ENCODE assay signal across 22 mouse cellular contexts in genomic region chr8:27866468-27866995, GRCm38 (mm10).
DNase-seq lines count a peak whose midpoint lies in the region; ATAC-seq lines count a peak whose summit lies in the region.
"Had no signal": no experiment of that assay in that cellular context is flagged by ENCODE, and none has a peak within 500 bp of the region (broad histone marks: within the 10 kb centered on the region; RNA-seq: fewer than 3 reads in every experiment).

No protein-coding gene starts in this region.

- H3K4me1 ChIP-seq in forebrain, embryonic 14.5 days (ENCODE audit: control insufficient read depth, insufficient read depth, low read length) = no peaks in the 10 kb centered on the region
- no peaks in the 10 kb centered on the region for H3K4me1 ChIP-seq in forebrain, embryonic 12.5 days
- no peaks in the 10 kb centered on the region for H3K4me1 ChIP-seq in embryonic facial prominence, embryonic 14.5 days (ENCODE audit: control insufficient read depth, insufficient read depth, low read length)
- H3K4me1 ChIP-seq: limb, embryonic 15.5 days; megakaryocyte, embryonic 14.5 days had no signal

- H3K4me3 ChIP-seq in forebrain, embryonic 14.5 days (ENCODE audit: low read depth, low read length) = no peak overlapping the region
- H3K4me3 ChIP-seq in forebrain, embryonic 12.5 days (replicated peaks) = no peak overlapping the region
- no peak overlapping the region for H3K4me3 ChIP-seq in embryonic facial prominence, embryonic 14.5 days (ENCODE audit: low read depth, low read length)
- H3K4me3 ChIP-seq: limb, embryonic 15.5 days; megakaryocyte, embryonic 14.5 days had no signal

- WGBS in forebrain, embryonic 14.5 days = 31% methylated on average over 1 of the region's 1 CpGs
- 58% methylated on average over 1 of the region's 1 CpGs for WGBS in forebrain, embryonic 12.5 days
- WGBS in embryonic facial prominence, embryonic 14.5 days = 33% methylated on average over 1 of the region's 1 CpGs

- peak; percentile 39 for DNase-seq in forebrain, embryonic 14.5 days (ENCODE audit: low spot score)
- peak; percentile 78 for DNase-seq in Muller cell, postnatal 12 days (ENCODE audit: inconsistent ontology term)
- peak; percentile 47 for DNase-seq in embryonic facial prominence, embryonic 14.5 days (ENCODE audit: low spot score)
- peak; percentile 86 for DNase-seq in retina, embryonic 14.5 days (ENCODE audit: low spot score)
- no peak for DNase-seq in gastrocnemius, postnatal 36 days
- DNase-seq in cerebellum, adult 9-10 months = no peak
- DNase-seq: adrenal gland, adult 2 months; cerebellum, adult 18-20 months; gastrocnemius, postnatal 14 days; heart, adult 18-20 months; kidney, adult 18-20 months; left cerebral cortex, postnatal 4 days; lung, embryonic 14.5 days; lung, postnatal 36 days; thymus, postnatal 25 days had no signal

- H3K4me2 ChIP-seq in forebrain, embryonic 14.5 days (ENCODE audit: low read length) = no peak overlapping the region
- H3K4me2 ChIP-seq in forebrain, embryonic 12.5 days = no peak overlapping the region
- no peak overlapping the region for H3K4me2 ChIP-seq in embryonic facial prominence, embryonic 14.5 days (ENCODE audit: low read depth, low read length)
- H3K4me2 ChIP-seq: limb, embryonic 15.5 days; lung, embryonic 14.5 days had no signal

- no peaks in the 10 kb centered on the region for H3K9me3 ChIP-seq in forebrain, embryonic 14.5 days (replicated peaks; ENCODE audit: control insufficient read depth, low read length)
- no peaks in the 10 kb centered on the region for H3K9me3 ChIP-seq in forebrain, embryonic 12.5 days
- H3K9me3 ChIP-seq in embryonic facial prominence, embryonic 14.5 days (ENCODE audit: control insufficient read depth, low read length) = no peaks in the 10 kb centered on the region
- H3K9me3 ChIP-seq: limb, embryonic 15.5 days had no signal

- H3K27me3 ChIP-seq in forebrain, embryonic 14.5 days (replicated peaks; ENCODE audit: control insufficient read depth, insufficient read depth, low read length) = no peaks in the 10 kb centered on the region
- H3K27me3 ChIP-seq in forebrain, embryonic 12.5 days = no peaks in the 10 kb centered on the region
- H3K27me3 ChIP-seq in embryonic facial prominence, embryonic 14.5 days (replicated peaks; ENCODE audit: control insufficient read depth, insufficient read depth, low read length) = no peaks in the 10 kb centered on the region
- H3K27me3 ChIP-seq: limb, embryonic 15.5 days; megakaryocyte, embryonic 14.5 days had no signal

- intact Hi-C loops in gastrocnemius, postnatal 36 days (cut with DNase I) = no loop called here

- no peak overlapping the region for H3K9ac ChIP-seq in forebrain, embryonic 14.5 days (ENCODE audit: low read length)
- H3K9ac ChIP-seq in forebrain, embryonic 12.5 days = no peak overlapping the region
- no peak overlapping the region for H3K9ac ChIP-seq in embryonic facial prominence, embryonic 14.5 days (ENCODE audit: low read depth, low read length)
- H3K9ac ChIP-seq: limb, embryonic 15.5 days; liver, embryonic 14.5 days; lung, embryonic 14.5 days had no signal

- H3K36me3 ChIP-seq in forebrain, embryonic 14.5 days (ENCODE audit: control insufficient read depth, insufficient read depth, low read length) = no peaks in the 10 kb centered on the region
- no peaks in the 10 kb centered on the region for H3K36me3 ChIP-seq in forebrain, embryonic 12.5 days (replicated peaks)
- H3K36me3 ChIP-seq in embryonic facial prominence, embryonic 14.5 days (ENCODE audit: control insufficient read depth, insufficient read depth, low read length) = no peaks in the 10 kb centered on the region
- H3K36me3 ChIP-seq: limb, embryonic 15.5 days had no signal

- H3K27ac ChIP-seq in forebrain, embryonic 14.5 days (ENCODE audit: low read depth, low read length) = no peak overlapping the region
- H3K27ac ChIP-seq in forebrain, embryonic 12.5 days = no peak overlapping the region; the same call in 1 of the 2 replicates
- H3K27ac ChIP-seq in embryonic facial prominence, embryonic 14.5 days (replicated peaks; ENCODE audit: low read depth, low read length) = no peak overlapping the region
- H3K27ac ChIP-seq: limb, embryonic 15.5 days; liver, embryonic 14.5 days had no signal

- ATAC-seq in forebrain, embryonic 14.5 days = no peak
- ATAC-seq in forebrain, embryonic 12.5 days (ENCODE audit: low FRiP score) = no peak
- ATAC-seq in embryonic facial prominence, embryonic 14.5 days (ENCODE audit: low read depth) = peak; percentile 67; the same call in 1 of the 2 replicates
- ATAC-seq: forebrain, embryonic 16.5 days; inflammation-experienced regulatory T-cells, adult 6 months; midbrain, embryonic 16.5 days had no signal

Comparison
In these comparisons a context has a peak if more than half of its experiments do, and no peak if none do; other contexts are left out.
1. DNase-seq: peak in forebrain, embryonic 14.5 days (single experiment), Muller cell, postnatal 12 days (single experiment), embryonic facial prominence, embryonic 14.5 days (single experiment) and retina, embryonic 14.5 days (single experiment); none in gastrocnemius, postnatal 36 days (0 of 2) and cerebellum, adult 9-10 months (single experiment).